Mouse (Mus musculus): Measurements from ENCODE around the gene Zcchc8.

GRCm38 (mm10) chr5:123730981-123731380 lies 10.1 kb upstream of the Zcchc8 start:
- TF ChIP-seq CTCF (conservative IDR thresholded peaks at IDR 0.05; ENCODE audit: insufficient read depth, insufficient read length, low read depth, low read length) (no peak), POLR2A (IDR thresholded peaks at IDR 0.05; ENCODE audit: low read depth, low read length) (no peak)
